Mouse (Mus musculus) liver, embryonic 14.5 days (tissue): ENCODE data around the gene Prss56.

ENCODE experiments used
- CTCF ChIP-seq: IDR thresholded peaks from 2 replicates; pipeline ENCODE4 v1.5.1; 2016; ENCODE audit warnings: antibody characterized with exemption, low read depth, control low read depth
- EP300 ChIP-seq: IDR thresholded peaks from 2 replicates; pipeline ENCODE4 v1.6.1; 2016; ENCODE audit warnings: antibody characterized with exemption, low read depth

GRCm38 (mm10) chr1:87175852-87176292 lies 7.2 kb upstream of the Prss56 start:
- TF ChIP-seq EP300 (no peak), CTCF (peak; percentile 31)
